Mouse (Mus musculus) cerebellum, postnatal 36 days (tissue): ENCODE results near the gene Thoc6.

Experiments used
- DNase-seq, 2 experiments: peaks; one replicate each; pipeline ENCODE4 v3.0.0; 2021 to 2022; ENCODE audit warnings: mixed read lengths in 2 of 2

Gene Thoc6

GRCm38 (mm10) chr17:23627813-23628212 lies 45.9 kb downstream of the Thoc6 start:
- no peak for DNase-seq

DNA sequence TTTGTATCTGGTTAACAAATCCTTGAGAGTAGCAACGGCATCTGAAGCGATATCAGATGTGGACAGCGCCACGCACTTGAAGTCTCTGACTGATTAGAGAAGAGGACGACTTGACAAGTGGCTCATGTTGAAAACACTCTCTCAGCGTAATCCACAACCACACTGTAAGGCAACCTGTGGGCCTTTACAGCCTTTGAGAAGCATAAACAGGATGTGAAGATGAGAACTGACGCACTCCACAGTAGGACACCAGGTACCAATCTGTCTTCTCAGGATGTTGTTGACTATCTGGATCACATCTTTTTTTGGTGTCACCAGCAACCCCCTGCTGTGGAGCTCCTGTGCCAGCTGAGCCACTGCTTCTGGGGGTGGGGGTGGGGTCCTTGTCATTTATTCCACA lies 53.3 kb downstream of the Thoc6 start:
- no peak for DNase-seq
